Mouse (Mus musculus): ENCODE measurements around the gene Pdlim7. TPM values are rescaled to one million over a fixed set of nuclear protein-coding genes. Genes with fewer than 3 reads are reported as not detected.

Pdlim7 gene
- polyA plus RNA-seq, 1 experiment: 22.8 TPM

GRCm38 (mm10) chr13:55522730-55523129 is 9.3 kb upstream of the Pdlim7 start:
- Histone ChIP-seq H3K36me3 (ENCODE audit: control insufficient read depth, insufficient read depth, low read length) (no peaks in the 10 kb centered on the region), H3K27ac (ENCODE audit: insufficient read depth, low read depth, low read length) (peak overlapping the region; percentile 19; the same call in 1 of the 2 replicates), H3K4me3 (ENCODE audit: insufficient read depth, low read depth, low read length) (no peak overlapping the region), H3K4me1 (ENCODE audit: control insufficient read depth, insufficient read depth, low read length) (no peaks in the 10 kb centered on the region), H3K27me3 (replicated peaks; ENCODE audit: control insufficient read depth, insufficient read depth, low read length) (no peaks in the 10 kb centered on the region)
- WGBS: 64% methylated on average over 8 of the region's 8 CpGs
- no peak for TF ChIP-seq CTCF (conservative IDR thresholded peaks at IDR 0.05; ENCODE audit: insufficient read depth, insufficient read length, low read depth, low read length)
- no peak for TF ChIP-seq POLR2A (IDR thresholded peaks at IDR 0.05; ENCODE audit: low read depth, low read length)
- DNase-seq: no peak

GRCm38 (mm10) chr13:55519606-55520005 is 6.1 kb upstream of the Pdlim7 start:
- H3K27me3 ChIP-seq (replicated peaks; ENCODE audit: control insufficient read depth, insufficient read depth, low read length): no peaks in the 10 kb centered on the region
- no peaks in the 10 kb centered on the region for H3K4me1 ChIP-seq (ENCODE audit: control insufficient read depth, insufficient read depth, low read length)
- H3K36me3 ChIP-seq (ENCODE audit: control insufficient read depth, insufficient read depth, low read length): no peaks in the 10 kb centered on the region
- no peak overlapping the region for H3K4me3 ChIP-seq (ENCODE audit: insufficient read depth, low read depth, low read length)
- 67% methylated on average over 4 of the region's 4 CpGs for WGBS
- no peak overlapping the region for H3K27ac ChIP-seq (ENCODE audit: insufficient read depth, low read depth, low read length)
- TF ChIP-seq POLR2A (IDR thresholded peaks at IDR 0.05; ENCODE audit: low read depth, low read length): no peak
- TF ChIP-seq CTCF (conservative IDR thresholded peaks at IDR 0.05; ENCODE audit: insufficient read depth, insufficient read length, low read depth, low read length): no peak
- no peak for DNase-seq

- Histone ChIP-seq H3K27ac (ENCODE audit: insufficient read depth, low read depth, low read length) (no peak overlapping the region), H3K4me3 (ENCODE audit: insufficient read depth, low read depth, low read length) (no peak overlapping the region), H3K36me3 (ENCODE audit: control insufficient read depth, insufficient read depth, low read length) (no peaks in the 10 kb centered on the region), H3K27me3 (replicated peaks; ENCODE audit: control insufficient read depth, insufficient read depth, low read length) (no peaks in the 10 kb centered on the region), H3K4me1 (ENCODE audit: control insufficient read depth, insufficient read depth, low read length) (no peaks in the 10 kb centered on the region)
- peak; percentile 87 for DNase-seq
- WGBS: 1% methylated on average over 5 of the region's 5 CpGs
- TF ChIP-seq POLR2A (IDR thresholded peaks at IDR 0.05; ENCODE audit: low read depth, low read length): no peak
- peak; percentile 92 for TF ChIP-seq CTCF (conservative IDR thresholded peaks at IDR 0.05; ENCODE audit: insufficient read depth, insufficient read length, low read depth, low read length)
Measured at GRCm38 (mm10) chr13:55516955-55517354, 3.5 kb upstream of the Pdlim7 start.

GRCm38 (mm10) chr13:55513828-55514227 is 352 bp upstream of the Pdlim7 start:
- 40% methylated on average over 9 of the region's 9 CpGs for WGBS

DNA sequence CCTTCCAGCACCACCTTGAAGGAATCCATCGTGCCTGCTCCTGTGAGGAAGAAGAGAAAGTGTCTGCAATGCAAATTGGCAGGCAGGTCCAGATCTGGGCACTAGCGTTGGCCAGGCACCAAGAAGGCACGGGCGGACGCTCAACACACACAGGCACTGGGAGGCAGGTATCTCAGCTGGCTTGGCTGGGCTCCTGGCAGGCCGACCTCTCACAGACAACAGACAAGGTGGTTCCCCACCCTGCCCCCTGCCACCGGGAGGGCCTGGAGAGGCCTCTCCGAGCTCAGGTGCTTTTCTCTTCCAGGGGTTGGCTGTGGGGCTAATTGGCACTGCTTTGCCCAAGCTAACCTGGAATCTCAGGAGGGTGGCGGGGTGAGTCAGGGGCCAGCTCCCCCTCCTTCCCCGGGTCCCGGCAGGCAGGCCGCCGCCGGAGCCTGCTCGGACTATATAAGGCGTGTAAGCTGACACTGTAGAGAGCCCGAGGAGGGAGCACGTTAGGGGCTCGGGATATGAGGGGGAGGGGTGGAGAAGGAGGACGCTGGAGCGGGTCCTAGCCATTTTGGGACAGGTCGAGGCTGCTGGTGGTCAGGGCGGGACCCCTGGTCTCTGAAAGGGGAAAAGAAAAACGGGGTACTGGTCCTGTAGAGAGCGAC is 971 bp downstream of the Pdlim7 start:
- Histone ChIP-seq H3K36me3 (ENCODE audit: control insufficient read depth, insufficient read depth, low read length) (no peaks in the 10 kb centered on the region), H3K4me1 (ENCODE audit: control insufficient read depth, insufficient read depth, low read length) (0 out of 2 replicates have a peak, but pooled peaks cover 4% of the 10 kb centered on the region), H3K4me3 (ENCODE audit: insufficient read depth, low read depth, low read length) (peak overlapping the region; percentile 81), H3K27me3 (replicated peaks; ENCODE audit: control insufficient read depth, insufficient read depth, low read length) (no peaks in the 10 kb centered on the region), H3K27ac (ENCODE audit: insufficient read depth, low read depth, low read length) (no peak overlapping the region)
- WGBS: 2% methylated on average over 25 of the region's 25 CpGs
- no peak for TF ChIP-seq CTCF (conservative IDR thresholded peaks at IDR 0.05; ENCODE audit: insufficient read depth, insufficient read length, low read depth, low read length)
- TF ChIP-seq POLR2A (IDR thresholded peaks at IDR 0.05; ENCODE audit: low read depth, low read length): no peak
- DNase-seq: peak; percentile 76

More at GRCm38 (mm10) chr13:55513828-55514227, 352 bp upstream of the Pdlim7 start:
- H3K4me3 ChIP-seq (ENCODE audit: insufficient read depth, low read depth, low read length): no peak overlapping the region
- no peaks in the 10 kb centered on the region for H3K36me3 ChIP-seq (ENCODE audit: control insufficient read depth, insufficient read depth, low read length)
- no peak for TF ChIP-seq CTCF (conservative IDR thresholded peaks at IDR 0.05; ENCODE audit: insufficient read depth, insufficient read length, low read depth, low read length)
- TF ChIP-seq POLR2A (IDR thresholded peaks at IDR 0.05; ENCODE audit: low read depth, low read length): no peak
- H3K27ac ChIP-seq (ENCODE audit: insufficient read depth, low read depth, low read length): no peak overlapping the region
- DNase-seq: no peak
- no peaks in the 10 kb centered on the region for H3K27me3 ChIP-seq (replicated peaks; ENCODE audit: control insufficient read depth, insufficient read depth, low read length)
- H3K4me1 ChIP-seq (ENCODE audit: control insufficient read depth, insufficient read depth, low read length): 0 out of 2 replicates have a peak, but pooled peaks cover 4% of the 10 kb centered on the region

DNA sequence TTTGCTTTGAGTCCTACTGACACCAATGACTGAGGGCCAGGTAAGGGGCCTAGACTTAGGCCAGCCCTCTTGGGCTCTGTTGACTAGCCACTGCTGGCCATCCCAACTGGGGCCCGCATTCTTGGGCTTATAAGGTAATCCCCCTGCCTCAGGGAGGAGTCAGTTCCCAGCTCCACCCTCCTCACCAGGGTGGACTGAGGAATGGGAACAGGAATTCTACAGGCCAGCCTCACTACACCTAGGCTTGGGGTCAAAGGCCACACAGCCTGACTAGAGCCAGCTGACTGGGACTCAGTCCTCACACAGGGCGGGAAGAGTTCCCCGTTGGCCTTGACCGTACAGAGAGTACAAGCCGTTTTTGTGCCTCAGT is 2.0 kb downstream of the Pdlim7 start:
- no peaks in the 10 kb centered on the region for H3K36me3 ChIP-seq (ENCODE audit: control insufficient read depth, insufficient read depth, low read length)
- WGBS: 48% methylated on average over 5 of the region's 5 CpGs
- H3K4me3 ChIP-seq (ENCODE audit: insufficient read depth, low read depth, low read length): no peak overlapping the region
- TF ChIP-seq POLR2A (IDR thresholded peaks at IDR 0.05; ENCODE audit: low read depth, low read length) (no peak), CTCF (conservative IDR thresholded peaks at IDR 0.05; ENCODE audit: insufficient read depth, insufficient read length, low read depth, low read length) (no peak)
- 0 out of 2 replicates have a peak, but pooled peaks cover 4% of the 10 kb centered on the region for H3K4me1 ChIP-seq (ENCODE audit: control insufficient read depth, insufficient read depth, low read length)
- no peak for DNase-seq
- H3K27me3 ChIP-seq (replicated peaks; ENCODE audit: control insufficient read depth, insufficient read depth, low read length): no peaks in the 10 kb centered on the region
- peak overlapping the region; percentile 81 for H3K27ac ChIP-seq (ENCODE audit: insufficient read depth, low read depth, low read length)

GRCm38 (mm10) chr13:55510668-55511491 is 2.6 kb downstream of the Pdlim7 start:
- Histone ChIP-seq H3K27me3 (replicated peaks; ENCODE audit: control insufficient read depth, insufficient read depth, low read length) (no peaks in the 10 kb centered on the region), H3K4me1 (ENCODE audit: control insufficient read depth, insufficient read depth, low read length) (0 out of 2 replicates have a peak, but pooled peaks cover 4% of the 10 kb centered on the region), H3K27ac (ENCODE audit: insufficient read depth, low read depth, low read length) (peak overlapping the region; percentile 81), H3K4me3 (ENCODE audit: insufficient read depth, low read depth, low read length) (no peak overlapping the region), H3K36me3 (ENCODE audit: control insufficient read depth, insufficient read depth, low read length) (no peaks in the 10 kb centered on the region)
- no peak for TF ChIP-seq POLR2A (IDR thresholded peaks at IDR 0.05; ENCODE audit: low read depth, low read length)
- TF ChIP-seq CTCF (conservative IDR thresholded peaks at IDR 0.05; ENCODE audit: insufficient read depth, insufficient read length, low read depth, low read length): no peak
- peak; percentile 86 for DNase-seq
- WGBS: 53% methylated on average over 6 of the region's 6 CpGs
